Mouse (Mus musculus) erythroblast, adult 5-6 weeks (primary cell): ENCODE results near the gene Nol12. TPM values are rescaled to one million over a fixed set of nuclear protein-coding genes. Genes with fewer than 3 reads are reported as not detected.

Experiments
- ATAC-seq: replicated peaks from 2 replicates; pipeline ENCODE4 v1.8.0; 2016; ENCODE audit warnings: moderate number of reproducible peaks, mild to moderate bottlenecking, moderate TSS enrichment, inconsistent platforms; ENCODE audit not compliant: poor library complexity, low FRiP score, severe bottlenecking
- total RNA-seq, 2 experiments: library from RNA; stranded (forward) in 1 of 2; stranded (reverse) in 1 of 2; fragments of 150-400 nt in 1 of 2; fragments of 200-764, 138-1000 nt in 1 of 2; gene quantifications; 2 replicates each; pipeline versions ENCODE4 v1.2.3 to v1.2.4; 2015 to 2017; ENCODE audit warnings: low replicate concordance in 2 of 2

Gene Nol12
- total RNA-seq (2015; ENCODE audit: low replicate concordance) = 1.5 and 6.1 TPM in 2 replicates
- 7.6 and 10.7 TPM in 2 replicates for total RNA-seq (2017; ENCODE audit: low replicate concordance)

- peak; percentile 89 for ATAC-seq
Observed at GRCm38 (mm10) chr15:78934784-78935320, at the start of gene Nol12. Nol12 (plus strand) TSS chr15:78934933.

- ATAC-seq = no peak
Observed at GRCm38 (mm10) chr15:78889401-78889853, 45.3 kb upstream of the Nol12 start.

GRCm38 (mm10) chr15:78892440-78892839 lies 42.3 kb upstream of the Nol12 start:
- no peak for ATAC-seq

DNA sequence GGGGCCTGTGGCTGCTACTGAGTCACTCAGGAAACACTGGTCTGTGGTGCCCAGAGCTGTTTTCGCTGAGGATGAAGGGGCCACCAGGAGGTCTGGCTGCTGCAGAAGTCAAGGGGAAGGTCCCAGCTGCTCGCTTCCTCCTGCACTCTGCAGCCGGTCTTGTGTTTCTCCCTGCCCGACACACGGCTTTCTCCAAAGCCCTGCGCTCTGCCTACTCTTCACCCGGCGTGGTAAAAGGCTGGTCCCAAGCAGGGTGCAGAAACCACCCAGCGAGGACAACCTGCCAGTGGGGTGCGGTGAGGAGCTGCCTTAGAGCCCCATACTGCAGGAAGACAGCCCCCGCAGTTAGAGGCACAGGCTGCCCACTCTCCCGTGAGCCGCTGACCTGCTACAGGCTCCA lies 40.0 kb upstream of the Nol12 start:
- no peak for ATAC-seq

DNA sequence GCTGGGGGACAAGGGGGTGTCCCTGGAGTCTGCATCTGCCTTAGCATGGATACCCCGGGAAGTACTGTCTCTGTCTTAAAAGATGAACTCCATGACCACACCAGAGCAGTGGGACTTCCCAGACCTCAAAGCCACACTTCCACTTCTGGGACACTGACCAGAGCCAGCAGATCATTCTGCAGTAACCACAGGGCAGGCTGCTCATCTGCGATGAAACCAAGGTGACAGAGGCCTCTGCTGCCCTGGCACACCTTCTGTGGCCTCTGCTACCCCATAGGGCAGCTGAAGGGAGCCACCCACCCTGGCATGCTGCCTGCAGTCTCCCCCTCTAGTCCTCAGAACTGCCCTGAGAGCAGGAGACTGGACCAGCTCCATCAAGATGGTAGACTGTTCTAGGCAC lies 39.0 kb upstream of the Nol12 start:
- ATAC-seq = no peak

DNA sequence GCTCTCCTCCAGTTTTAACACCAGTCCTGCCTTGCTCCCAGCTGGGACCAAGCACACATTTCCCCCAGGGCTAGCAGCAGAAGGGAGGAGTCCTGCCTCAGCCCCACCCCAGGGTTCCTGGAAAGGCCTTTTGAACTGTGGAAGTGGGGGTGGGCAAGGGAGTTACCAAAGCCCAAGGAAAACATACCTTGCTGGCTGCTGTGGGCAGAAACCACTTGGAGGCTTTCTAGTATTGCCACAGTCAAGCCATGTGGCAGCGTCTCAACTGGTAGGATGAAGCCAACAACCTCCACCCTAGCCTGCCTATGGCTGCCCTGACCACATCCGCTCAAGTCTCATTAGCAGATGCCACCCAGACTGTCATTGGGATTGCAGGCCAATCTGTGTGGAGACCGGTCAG lies 38.6 kb upstream of the Nol12 start:
- ATAC-seq = no peak

- no peak for ATAC-seq
Observed at GRCm38 (mm10) chr15:78897488-78897887, 37.2 kb upstream of the Nol12 start.

DNA sequence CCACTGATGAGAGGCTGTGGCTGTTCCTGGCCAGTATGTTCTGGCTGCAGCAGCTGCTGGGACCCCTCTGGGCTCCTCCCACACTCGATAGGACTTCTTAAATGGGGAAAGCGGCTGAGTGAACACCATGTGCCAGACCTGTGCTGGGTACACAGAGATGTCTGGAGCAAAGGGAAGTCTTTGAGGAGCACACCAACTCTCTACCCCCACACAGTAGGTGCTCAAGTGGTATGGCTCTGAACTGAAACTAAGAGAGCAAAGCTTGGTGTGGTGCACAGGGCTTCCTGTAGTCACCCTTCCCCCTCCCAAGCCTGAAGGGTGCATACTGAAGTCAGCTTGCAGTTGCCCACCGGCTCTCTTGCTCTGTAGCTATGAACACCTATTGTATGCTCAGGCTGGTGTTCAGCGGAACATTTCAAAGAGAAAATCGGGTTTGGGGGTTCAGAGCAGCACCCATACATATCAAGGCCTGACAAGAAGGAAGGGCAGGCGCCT lies 36.2 kb upstream of the Nol12 start:
- ATAC-seq = no peak

- no peak for ATAC-seq
Observed at GRCm38 (mm10) chr15:78899409-78899739, 35.4 kb upstream of the Nol12 start, which contains the start of gene Gm49510. Gm49510 (plus strand) TSS chr15:78899667.

DNA sequence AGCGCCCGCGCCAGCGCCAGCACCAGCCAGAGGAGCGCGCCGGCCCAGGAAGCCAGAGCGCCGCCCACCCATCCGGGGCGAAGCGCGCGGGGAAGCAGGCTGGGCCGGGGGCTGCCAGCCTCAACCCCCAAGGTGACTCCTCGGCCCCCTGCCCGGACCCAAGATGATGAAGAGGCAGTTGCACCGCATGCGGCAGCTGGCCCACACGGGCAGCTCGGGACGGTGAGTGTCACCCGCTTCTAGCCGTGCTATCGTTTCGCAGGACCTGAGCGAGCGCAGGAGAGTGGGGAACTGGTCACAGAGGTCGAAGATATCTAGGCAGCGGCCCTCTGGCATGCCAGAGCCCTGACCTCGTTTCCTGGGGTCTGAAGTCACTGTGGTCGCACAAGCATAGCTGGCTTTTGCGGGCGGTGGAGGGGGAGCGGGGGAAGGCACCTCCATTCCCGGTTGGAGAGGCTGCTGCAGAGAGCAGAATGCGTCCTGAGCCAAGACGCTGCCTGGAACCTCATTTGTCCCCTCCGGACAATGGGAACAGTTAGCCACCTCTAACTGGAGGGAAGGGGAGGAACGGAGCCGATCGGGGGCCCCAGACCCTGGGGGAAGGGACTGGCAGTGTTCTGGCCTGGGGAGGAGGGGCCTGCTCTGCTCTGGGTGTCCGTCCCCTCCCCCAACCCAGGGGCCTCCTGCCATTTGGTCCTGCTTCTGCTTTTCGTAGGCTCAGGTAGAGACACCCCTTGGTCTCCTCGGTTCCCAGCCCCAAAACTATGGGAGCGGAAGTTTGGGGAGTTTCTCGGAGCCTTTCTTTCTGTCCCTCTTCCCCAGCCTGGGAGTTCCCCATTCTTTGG lies 34.8 kb upstream of the Nol12 start, which contains the start of gene Sh3bp1:
Gene Sh3bp1, plus strand, starts transcription at position 29 of the 845 bp plus-strand sequence.
- 0 out of 2 replicates have a peak, but pooled peaks have one; percentile 28 for ATAC-seq

DNA sequence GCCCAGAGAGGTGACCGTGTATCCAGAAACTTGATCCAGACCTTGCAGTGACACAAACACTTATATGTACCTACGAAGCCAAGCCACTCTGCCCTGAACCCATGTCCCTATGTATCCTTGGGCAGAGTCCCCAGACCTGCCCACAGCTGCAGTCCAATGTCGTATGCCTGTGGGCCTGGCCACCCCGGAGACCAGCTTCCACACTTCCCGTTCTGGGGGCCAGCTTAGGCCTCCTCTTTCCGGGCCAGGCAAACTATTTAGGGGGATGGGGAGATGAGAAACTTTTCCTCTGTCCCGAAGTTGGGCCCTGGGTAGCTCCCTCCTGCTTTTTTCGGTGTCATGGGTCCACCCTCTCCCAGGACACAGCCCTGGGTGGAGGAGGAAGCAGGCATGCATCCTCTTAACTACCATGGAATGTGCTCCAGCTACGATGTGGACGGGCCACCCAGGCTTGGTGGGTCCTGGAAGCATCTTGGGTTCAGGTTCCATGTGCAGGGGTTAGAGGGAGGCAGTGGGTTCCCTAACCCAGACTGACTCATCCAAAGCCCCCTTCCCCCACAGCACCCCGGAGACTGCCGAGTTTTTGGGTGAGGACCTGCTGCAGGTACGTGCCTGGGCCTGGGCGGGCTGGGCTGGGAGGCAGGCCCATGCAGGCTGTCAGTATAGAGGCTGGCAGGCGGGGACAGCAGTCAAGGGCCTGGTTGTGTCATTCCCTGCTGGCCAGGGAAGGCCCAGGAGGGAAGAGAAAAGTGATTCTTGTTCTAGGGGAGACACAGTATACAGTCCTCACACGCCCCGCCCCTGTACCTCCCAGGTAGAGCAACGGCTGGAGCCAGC lies 33.9 kb upstream of the Nol12 start:
- no peak for ATAC-seq

DNA sequence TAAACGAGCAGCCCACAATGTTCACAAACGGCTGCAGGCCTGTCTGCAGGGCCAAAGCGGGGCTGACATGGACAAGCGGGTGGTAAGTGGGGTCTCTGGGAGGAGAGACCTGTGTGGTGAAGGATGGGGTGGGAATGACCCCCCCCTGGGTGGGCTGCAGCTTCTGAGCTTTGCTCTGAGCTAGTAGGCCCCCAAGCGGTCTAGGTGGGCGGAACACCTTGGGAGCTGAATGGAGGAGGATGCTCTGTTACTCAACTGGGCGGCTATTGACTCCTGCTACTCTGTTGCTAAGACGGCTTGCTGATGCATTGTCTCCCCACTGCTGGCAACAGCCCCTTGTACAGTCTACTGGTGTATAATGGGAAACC lies 33.3 kb upstream of the Nol12 start:
- no peak for ATAC-seq

DNA sequence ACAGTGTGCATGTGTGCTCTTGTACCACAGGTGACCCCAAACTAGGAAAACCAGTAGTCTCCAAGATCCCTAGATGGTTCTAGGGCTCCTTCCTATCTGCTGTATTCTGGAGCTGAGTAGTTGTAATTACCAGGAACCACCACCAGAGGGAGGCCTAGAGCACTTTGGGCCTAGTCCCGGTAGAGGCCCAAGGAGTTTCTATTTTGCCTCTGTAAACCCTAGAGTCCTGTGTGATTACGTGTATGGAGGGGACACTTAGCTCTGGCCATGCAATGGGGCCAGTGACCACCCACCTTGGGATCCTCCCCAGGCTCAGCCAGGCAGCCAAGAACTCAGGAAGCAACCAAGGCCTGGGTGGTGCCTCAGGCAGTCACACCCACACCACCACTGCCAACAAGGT lies 31.5 kb upstream of the Nol12 start:
- peak; percentile 68 for ATAC-seq

DNA sequence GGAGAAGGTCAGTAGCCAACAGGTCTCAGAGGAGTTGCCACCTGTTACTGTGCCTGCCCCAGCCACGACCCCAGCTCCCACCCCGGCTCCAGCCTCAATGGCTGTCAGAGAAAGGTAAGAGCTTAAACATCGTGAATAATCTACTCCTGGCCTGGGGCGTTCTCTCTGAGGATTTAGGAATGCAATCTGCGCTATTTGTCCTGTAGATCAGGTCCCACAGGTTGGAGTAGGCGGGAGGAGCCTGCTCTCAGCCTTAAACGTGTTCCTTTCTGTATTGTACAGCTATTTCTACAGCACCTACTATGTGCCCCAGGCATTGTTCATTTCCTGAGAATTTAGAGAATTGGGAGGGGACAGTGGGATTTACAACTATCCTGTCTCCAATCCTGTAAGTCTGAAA lies 26.3 kb upstream of the Nol12 start:
- no peak for ATAC-seq

GRCm38 (mm10) chr15:78908982-78909381 lies 25.8 kb upstream of the Nol12 start:
- ATAC-seq = no peak

DNA sequence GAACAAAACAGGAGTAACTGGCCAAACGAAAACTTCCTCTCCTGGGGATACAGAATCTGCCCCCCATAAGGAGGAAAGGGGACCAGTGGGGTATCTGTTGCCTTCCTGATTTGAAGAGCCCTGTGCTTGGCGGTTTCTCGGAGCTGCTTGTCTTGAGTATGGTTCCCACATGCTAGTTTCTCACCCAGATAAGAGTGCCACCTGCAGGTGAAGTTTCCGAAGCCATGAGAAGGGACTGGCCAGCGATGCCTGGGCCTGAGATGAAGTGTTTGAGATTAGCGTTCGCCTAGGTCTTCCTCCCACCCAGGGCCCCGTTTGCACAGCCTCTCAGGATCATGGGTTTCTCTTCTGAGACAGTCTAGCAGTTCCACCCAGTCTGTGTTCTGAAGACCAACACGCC lies 22.7 kb upstream of the Nol12 start:
- no peak for ATAC-seq

DNA sequence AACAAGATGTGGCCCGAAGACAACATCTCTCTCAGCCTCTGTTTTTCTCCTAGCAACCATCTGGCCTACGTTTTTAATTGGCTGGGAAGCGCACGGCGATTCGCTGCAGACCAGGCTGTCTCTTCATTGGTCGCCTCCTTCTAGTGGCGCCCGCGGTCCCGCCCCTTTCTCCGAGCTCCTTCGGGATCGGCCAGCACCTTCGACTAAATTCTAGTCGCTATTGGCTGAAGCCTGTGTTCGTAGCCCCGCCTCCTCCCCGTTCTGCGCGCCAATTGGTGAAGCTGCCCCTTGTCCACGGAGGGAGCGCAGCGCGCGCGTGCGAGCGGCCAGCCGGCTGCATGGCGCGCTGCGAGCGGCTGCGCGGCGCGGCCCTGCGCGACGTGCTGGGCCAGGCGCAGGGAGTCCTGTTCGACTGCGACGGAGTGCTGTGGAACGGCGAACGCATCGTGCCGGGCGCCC lies 21.1 kb upstream of the Nol12 start, which contains the start of gene Pdxp:
Gene Pdxp, plus strand, starts transcription at position 288 of the 459 bp plus-strand sequence.
- ATAC-seq = peak; percentile 85

DNA sequence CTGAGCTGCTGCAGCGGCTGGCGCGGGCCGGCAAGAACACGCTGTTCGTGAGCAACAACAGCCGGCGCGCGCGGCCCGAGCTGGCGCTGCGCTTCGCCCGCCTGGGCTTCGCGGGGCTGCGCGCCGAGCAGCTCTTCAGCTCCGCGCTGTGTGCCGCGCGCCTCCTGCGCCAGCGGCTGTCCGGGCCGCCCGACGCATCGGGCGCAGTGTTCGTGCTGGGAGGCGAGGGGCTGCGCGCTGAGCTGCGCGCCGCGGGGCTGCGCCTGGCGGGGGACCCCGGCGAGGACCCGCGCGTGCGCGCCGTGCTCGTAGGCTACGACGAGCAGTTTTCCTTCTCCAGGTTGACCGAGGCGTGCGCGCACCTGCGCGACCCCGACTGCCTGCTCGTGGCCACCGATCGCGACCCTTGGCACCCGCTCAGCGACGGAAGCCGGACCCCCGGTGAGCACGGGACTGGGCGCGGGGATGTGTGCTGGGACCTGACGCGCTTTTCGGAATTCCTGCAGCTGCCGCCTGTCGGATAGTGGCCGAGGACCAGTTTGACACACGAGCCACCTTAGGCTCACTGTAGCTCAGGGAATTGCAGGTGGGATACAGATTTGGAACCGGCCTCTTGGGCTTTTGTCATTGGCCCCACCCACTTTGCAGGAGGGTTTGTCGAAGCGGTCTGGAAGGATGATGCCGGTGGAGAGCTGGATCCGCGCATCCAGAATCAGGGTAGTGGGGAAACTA lies 20.5 kb upstream of the Nol12 start:
- no peak for ATAC-seq
